Mouse (Mus musculus) liver, embryonic 13.5 days (tissue): ENCODE results near the gene Ccdc163. TPM values are rescaled to one million over a fixed set of nuclear protein-coding genes. Genes with fewer than 3 reads are reported as not detected.
A peak's percentile ranks its signal among the peaks of the same experiment; 100 is the strongest.

Source experiments
- ATAC-seq: fragments of 200-750 bp; cut with Nextera tagmentation; 2 replicates; pipeline ENCODE4 v1.8.0; 2017; ENCODE audit warnings: low read depth, mild to moderate bottlenecking, moderate number of reproducible peaks, moderate library complexity
- DNase-seq: peaks from one replicate; pipeline ENCODE4 v3.0.0; 2022
- H3K27ac ChIP-seq: fragments of 300-500 bp; sonication (generic); 2 replicates; pipeline ENCODE4 v1.5.1; 2015; ENCODE audit warnings: moderate library complexity, mild to moderate bottlenecking, inconsistent platforms
- H3K27me3 ChIP-seq: fragments of 300-500 bp; sonication (generic); 2 replicates; pipeline ENCODE4 v1.6.1; 2015; ENCODE audit warnings: mild to moderate bottlenecking, inconsistent platforms
- H3K36me3 ChIP-seq: fragments of 300-500 bp; sonication (generic); 2 replicates; pipeline ENCODE4 v1.6.1; 2015; ENCODE audit warnings: mild to moderate bottlenecking, inconsistent platforms
- H3K4me1 ChIP-seq: fragments of 300-500 bp; sonication (generic); replicated peaks from 2 replicates; pipeline ENCODE4 v1.6.1; 2015; ENCODE audit warnings: inconsistent platforms
- H3K4me2 ChIP-seq: fragments of 300-500 bp; sonication (generic); 2 replicates; pipeline ENCODE4 v1.6.1; 2015; ENCODE audit warnings: inconsistent platforms, mild to moderate bottlenecking, moderate library complexity
- H3K4me3 ChIP-seq: fragments of 300-500 bp; sonication (generic); replicated peaks from 2 replicates; pipeline ENCODE4 v1.5.1; 2015; ENCODE audit warnings: mild to moderate bottlenecking, inconsistent platforms
- H3K9ac ChIP-seq: fragments of 300-500 bp; sonication (generic); 2 replicates; pipeline ENCODE4 v1.6.1; 2015; ENCODE audit warnings: mild to moderate bottlenecking, inconsistent platforms
- H3K9me3 ChIP-seq: fragments of 300-500 bp; sonication (generic); replicated peaks from 2 replicates; pipeline ENCODE4 v1.6.1; 2016; ENCODE audit warnings: inconsistent platforms
- WGBS: fragments of 180-500 bp; shearing (Covaris S2); methylation state at CpG from one replicate; pipeline ENCODE4 v1.1.7; 2015; ENCODE audit not compliant: insufficient replicate concordance; 5-methylcytosine and 5-hydroxymethylcytosine counted together
- polyA plus RNA-seq: library from polyadenylated mRNA; unstranded; fragments of >200 nt; fragmentation: Nextera tagmentation; extraction: Ambion mirVana; gene quantifications from 2 replicates; pipeline ENCODE4 v1.2.1, GENCODE M21; 2015

Gene Ccdc163
- polyA plus RNA-seq, 1 experiment from 2014 or later = 13.3 TPM

DNA sequence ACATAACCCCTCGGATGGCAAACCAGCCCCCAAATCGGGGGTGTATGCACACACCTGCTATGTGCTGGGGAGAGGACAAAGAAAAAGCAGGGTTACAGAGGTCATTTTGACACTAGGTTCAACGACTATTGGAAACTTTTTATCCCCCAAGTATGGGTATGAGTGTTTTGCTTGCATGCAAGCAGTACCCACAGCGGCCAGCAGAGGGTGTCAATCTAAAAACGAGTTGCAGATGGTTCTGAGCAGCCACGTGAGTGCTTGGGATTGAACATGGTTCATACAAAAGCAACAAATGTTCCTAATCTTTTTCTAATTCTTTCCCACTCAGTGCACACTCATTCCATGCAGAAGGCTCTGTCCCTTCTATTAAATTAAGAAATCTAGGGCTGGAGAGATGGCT is 4.5 kb upstream of the Ccdc163 start:
- H3K9me3 ChIP-seq = no peaks in the 10 kb centered on the region
- no peak overlapping the region for H3K4me2 ChIP-seq
- H3K27ac ChIP-seq = no peak overlapping the region
- H3K9ac ChIP-seq = no peak overlapping the region
- 32% methylated on average over 6 of the region's 6 CpGs for WGBS
- ATAC-seq = no peak
- peak; percentile 59 for DNase-seq
- H3K4me1 ChIP-seq = peaks cover 10% of the 10 kb centered on the region
- no peaks in the 10 kb centered on the region for H3K27me3 ChIP-seq
- peaks cover 23% of the 10 kb centered on the region for H3K36me3 ChIP-seq
- no peak overlapping the region for H3K4me3 ChIP-seq

DNA sequence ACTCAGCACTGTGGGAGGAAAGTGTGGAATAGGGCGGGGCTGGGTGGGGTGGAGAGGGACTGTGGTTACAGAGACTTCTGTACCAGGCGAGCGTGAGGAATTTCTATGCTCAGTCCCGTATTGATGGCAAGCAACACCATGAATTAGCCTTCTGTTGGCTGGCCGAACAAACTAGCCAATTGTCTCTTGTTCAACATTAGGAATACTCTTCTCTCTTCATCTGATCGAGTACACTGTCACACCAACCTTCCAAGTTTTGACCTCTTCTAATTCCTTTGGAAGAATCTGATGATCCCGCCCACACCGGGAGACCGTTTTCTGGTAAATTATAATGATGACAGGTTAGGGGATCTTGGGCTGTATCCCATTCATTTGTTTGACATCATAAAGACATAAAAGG is 643 bp upstream of the Ccdc163 start:
- ATAC-seq (no peak), DNase-seq (no peak)
- Histone ChIP-seq H3K4me1 (peaks cover 24% of the 10 kb centered on the region), H3K27ac (no peak overlapping the region), H3K9me3 (no peaks in the 10 kb centered on the region), H3K27me3 (no peaks in the 10 kb centered on the region), H3K36me3 (peaks cover 10% of the 10 kb centered on the region), H3K4me3 (peak overlapping the region; percentile 75), H3K9ac (peak overlapping the region; percentile 78), H3K4me2 (peak overlapping the region; percentile 90)
- WGBS = 5% methylated on average over 9 of the region's 9 CpGs

DNA sequence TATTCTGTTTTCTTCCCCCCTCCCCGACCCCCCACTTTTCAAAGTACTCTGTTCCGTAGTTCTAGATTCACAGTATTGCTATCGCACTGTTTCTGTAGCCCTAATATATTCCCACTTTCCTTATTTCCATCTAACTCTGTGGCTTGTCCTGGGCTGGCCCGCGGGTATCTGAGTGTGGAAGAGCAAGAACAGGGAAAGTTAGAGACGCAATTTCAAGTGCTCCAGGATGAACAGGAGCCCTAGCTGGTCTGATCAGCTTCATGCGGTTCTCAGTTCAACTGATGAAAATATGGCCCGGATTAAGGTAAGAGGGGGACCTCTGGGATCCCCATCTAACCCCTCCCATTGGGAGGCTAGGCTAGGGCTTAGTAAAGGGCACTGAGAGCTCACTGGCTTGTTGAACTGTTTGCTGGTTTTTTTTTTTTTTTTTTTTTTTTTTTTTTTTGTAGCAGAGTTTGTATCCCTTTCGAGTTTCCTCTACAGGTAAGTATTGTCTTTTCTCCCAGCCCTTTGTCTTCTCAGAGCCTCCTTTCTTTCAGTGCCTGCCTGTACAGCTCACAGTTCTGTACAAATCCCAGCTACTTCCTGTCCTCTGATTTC is 582 bp downstream of the Ccdc163 start:
- DNase-seq = no peak
- no peaks in the 10 kb centered on the region for H3K27me3 ChIP-seq
- ATAC-seq = peak; percentile 2
- peaks cover 3% of the 10 kb centered on the region; the same call in 1 of the 2 replicates for H3K36me3 ChIP-seq
- peak overlapping the region; percentile 78 for H3K9ac ChIP-seq
- H3K27ac ChIP-seq = peak overlapping the region; percentile 63
- peak overlapping the region; percentile 75 for H3K4me3 ChIP-seq
- H3K9me3 ChIP-seq = no peaks in the 10 kb centered on the region
- peak overlapping the region; percentile 90 for H3K4me2 ChIP-seq
- peaks cover 24% of the 10 kb centered on the region for H3K4me1 ChIP-seq
- 6% methylated on average over 9 of the region's 9 CpGs for WGBS

DNA sequence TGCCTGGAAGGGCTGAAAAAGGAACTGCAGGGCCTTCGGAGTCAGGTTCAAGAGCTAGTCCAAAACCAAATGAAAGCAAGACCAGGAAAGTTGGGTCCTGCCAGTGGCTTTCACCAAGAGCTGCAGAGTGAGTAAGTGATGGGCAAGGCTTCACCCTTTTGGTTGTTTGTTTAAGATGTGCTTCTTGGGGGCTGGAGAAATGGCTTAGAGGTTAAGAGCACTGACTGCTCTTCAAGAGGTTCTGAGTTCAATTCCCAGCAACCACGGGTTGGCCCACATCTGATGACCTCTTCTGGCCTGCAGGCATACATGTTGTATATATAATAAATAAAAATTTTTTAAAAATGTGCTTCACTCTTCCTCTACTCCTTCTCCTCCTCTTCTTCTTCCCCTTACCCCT is 1.8 kb downstream of the Ccdc163 start:
- Histone ChIP-seq H3K27me3 (no peaks in the 10 kb centered on the region), H3K4me2 (no peak overlapping the region), H3K36me3 (peaks cover 9% of the 10 kb centered on the region), H3K9me3 (no peaks in the 10 kb centered on the region), H3K27ac (no peak overlapping the region), H3K4me1 (peaks cover 24% of the 10 kb centered on the region), H3K9ac (no peak overlapping the region), H3K4me3 (no peak overlapping the region)
- DNase-seq = no peak
- 81% methylated on average over 2 of the region's 2 CpGs for WGBS
- ATAC-seq = no peak

DNA sequence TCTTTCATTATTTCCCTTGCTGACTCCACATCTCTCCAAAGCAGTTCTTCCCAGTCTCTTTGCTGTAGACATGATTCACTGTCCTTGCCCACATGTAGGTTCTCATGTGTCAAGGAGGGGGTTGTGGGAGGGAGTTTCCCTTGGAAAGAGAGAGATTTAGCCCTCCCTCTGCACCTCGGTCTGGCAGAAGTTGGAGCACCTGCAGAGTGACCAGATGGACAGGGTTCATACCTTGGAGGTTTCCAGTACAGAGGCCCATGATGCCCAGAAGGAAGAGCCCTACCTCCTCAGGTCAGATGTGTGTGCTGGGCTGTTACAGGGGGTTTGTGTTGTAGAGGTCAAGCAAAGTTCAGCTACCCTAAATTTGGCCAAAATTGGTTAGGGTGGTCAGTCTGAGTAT is 4.2 kb downstream of the Ccdc163 start:
- Histone ChIP-seq H3K4me2 (no peak overlapping the region), H3K36me3 (peaks cover 20% of the 10 kb centered on the region), H3K27me3 (no peaks in the 10 kb centered on the region), H3K9me3 (no peaks in the 10 kb centered on the region), H3K27ac (no peak overlapping the region), H3K9ac (no peak overlapping the region), H3K4me1 (peaks cover 18% of the 10 kb centered on the region), H3K4me3 (no peak overlapping the region)
- WGBS = 60% methylated on average over 1 of the region's 1 CpGs
- no peak for ATAC-seq
- DNase-seq = no peak

DNA sequence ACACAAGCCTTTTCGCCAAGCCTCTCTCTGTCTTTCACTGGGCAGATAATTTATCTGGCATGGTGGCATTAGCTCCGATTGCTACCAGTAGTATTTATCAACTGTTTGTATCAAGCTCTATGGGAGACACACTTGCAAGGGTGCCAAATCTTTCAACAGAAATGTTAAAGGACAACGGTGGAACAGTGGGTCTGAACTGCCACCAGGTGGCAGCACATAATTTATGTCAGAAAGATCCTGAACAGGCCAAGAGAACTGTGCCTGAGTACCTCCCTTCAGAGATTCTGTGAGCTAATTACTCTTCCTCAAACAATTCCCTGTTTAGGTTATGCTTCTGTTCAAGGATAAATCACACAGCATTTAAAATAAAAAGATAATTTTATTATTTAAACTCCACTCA is 11.1 kb downstream of the Ccdc163 start:
- Histone ChIP-seq H3K4me3 (no peak overlapping the region), H3K4me2 (no peak overlapping the region), H3K36me3 (peaks cover 17% of the 10 kb centered on the region), H3K27ac (no peak overlapping the region), H3K27me3 (0 out of 2 replicates have a peak, but pooled peaks cover 4% of the 10 kb centered on the region), H3K4me1 (peaks cover 22% of the 10 kb centered on the region), H3K9me3 (no peaks in the 10 kb centered on the region), H3K9ac (no peak overlapping the region)
- DNase-seq (peak; percentile 38), ATAC-seq (no peak)
- 10% methylated on average over 3 of the region's 3 CpGs for WGBS

DNA sequence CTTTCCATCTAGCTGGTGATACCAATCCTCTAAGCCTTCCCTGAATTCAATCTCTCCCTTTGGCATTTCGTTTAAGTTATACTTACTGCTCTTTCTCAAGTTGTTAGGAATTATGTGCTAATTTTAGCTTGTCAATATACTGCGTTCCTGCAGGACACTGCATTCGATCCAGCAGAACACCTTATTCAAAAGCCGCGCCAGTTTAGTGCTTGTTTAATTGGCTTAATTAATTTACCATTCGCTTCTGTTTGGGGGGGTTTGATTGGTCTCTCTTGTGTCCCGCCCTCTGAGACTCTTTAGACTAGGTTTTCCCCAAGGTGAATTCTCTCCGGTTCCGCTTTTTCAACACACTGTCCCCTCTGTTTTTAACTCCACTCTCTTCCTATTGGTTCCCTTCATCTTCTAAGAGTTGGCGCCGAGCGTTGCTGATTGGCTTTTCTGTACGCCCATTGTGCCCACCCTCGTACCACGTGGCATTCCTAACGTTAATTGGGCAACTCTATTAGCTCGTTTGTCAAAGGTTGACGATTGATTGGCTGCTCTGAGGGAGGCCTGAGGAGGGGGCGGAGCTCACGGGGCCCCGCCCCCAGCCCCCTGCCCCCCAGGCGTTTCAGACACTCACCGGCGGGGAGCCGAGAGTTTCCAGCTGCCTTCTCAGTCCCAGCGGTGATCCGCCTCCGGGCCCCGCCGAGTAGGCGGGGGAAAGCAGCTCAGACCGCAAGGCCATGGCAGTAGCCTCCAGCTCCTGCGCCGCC is 12.2 kb downstream of the Ccdc163 start, which contains the start of gene Tesk2:
Gene Tesk2, plus strand, starts transcription at position 606 of the 755 bp plus-strand sequence.
- Histone ChIP-seq H3K27ac (peak within 1 kb of the TSS; percentile 74), H3K4me3 (peak within 1 kb of the TSS; percentile 84), H3K9me3 (no peaks in the 10 kb centered on the region), H3K9ac (peak within 1 kb of the TSS; percentile 87), H3K27me3 (0 out of 2 replicates have a peak, but pooled peaks cover 4% of the 10 kb centered on the region), H3K4me1 (peaks cover 22% of the 10 kb centered on the region), H3K36me3 (peaks cover 8% of the 10 kb centered on the region; the same call in 1 of the 2 replicates), H3K4me2 (peak within 1 kb of the TSS; percentile 98)
- DNase-seq = peak; percentile 89
- under 1% methylated on average over 34 of the region's 34 CpGs for WGBS
- peak; percentile 92 for ATAC-seq

DNA sequence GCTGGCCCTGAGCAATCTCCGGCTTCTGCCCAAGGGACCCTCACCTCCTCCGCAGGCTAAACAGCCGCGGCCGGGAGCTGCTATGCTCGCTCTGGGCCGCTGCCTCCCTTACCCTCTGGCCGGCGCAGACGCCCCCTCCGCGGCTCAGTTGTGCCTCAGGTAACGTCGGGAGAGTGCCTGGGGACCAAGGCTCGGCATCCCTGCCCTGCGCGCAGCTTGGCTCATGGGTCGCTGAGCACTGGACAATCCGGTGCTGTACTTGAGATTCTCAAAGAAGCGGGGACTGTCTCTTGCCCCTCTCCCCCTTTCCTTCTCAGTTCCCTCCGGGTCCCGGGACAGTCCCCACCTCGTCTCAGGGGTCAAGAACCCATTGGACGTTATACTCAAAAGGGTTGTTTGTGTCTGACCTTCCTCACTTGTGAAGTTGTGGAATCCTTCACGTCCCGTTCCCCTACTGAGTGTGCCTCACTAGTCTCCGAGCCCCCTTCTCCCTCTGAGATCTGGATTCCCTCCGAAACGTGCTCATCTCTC is 12.9 kb downstream of the Ccdc163 start:
- WGBS = 1% methylated on average over 29 of the region's 29 CpGs
- Histone ChIP-seq H3K27me3 (0 out of 2 replicates have a peak, but pooled peaks cover 4% of the 10 kb centered on the region), H3K9ac (peak overlapping the region; percentile 87), H3K4me2 (peak overlapping the region; percentile 98), H3K4me3 (peak overlapping the region; percentile 84), H3K4me1 (peaks cover 22% of the 10 kb centered on the region), H3K27ac (peak overlapping the region; percentile 74), H3K36me3 (peaks cover 3% of the 10 kb centered on the region; the same call in 1 of the 2 replicates), H3K9me3 (no peaks in the 10 kb centered on the region)
- no peak for DNase-seq
- peak; percentile 53; the same call in 1 of the 2 replicates for ATAC-seq

DNA sequence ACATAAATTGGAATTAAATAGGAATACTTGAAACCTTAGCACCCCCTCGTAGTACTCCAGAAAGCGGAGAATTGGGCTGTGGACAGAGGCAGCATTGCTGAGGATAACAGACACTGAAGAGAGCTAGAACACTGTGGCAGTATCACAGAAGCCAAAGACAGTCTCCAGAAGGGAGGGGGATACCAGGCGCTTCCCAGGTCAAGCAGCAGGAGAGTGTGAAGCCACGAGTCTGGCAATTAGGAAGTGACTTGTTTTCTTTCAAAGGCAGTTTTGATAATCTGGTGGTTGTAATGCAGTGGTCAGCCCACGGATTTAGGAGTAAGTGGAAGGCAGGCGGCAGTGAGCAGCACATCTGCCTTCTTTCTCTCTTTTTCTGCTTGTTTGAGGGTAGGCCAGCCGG is 13.9 kb downstream of the Ccdc163 start:
- no peak overlapping the region for H3K27ac ChIP-seq
- peak overlapping the region; percentile 98 for H3K4me2 ChIP-seq
- H3K9ac ChIP-seq = no peak overlapping the region
- H3K4me3 ChIP-seq = no peak overlapping the region; the same call in 1 of the 2 replicates
- peaks cover 22% of the 10 kb centered on the region for H3K4me1 ChIP-seq
- H3K36me3 ChIP-seq = no peaks in the 10 kb centered on the region
- DNase-seq (no peak), ATAC-seq (no peak)
- H3K9me3 ChIP-seq = no peaks in the 10 kb centered on the region
- 0 out of 2 replicates have a peak, but pooled peaks cover 4% of the 10 kb centered on the region for H3K27me3 ChIP-seq
- WGBS = 48% methylated on average over 7 of the region's 7 CpGs

DNA sequence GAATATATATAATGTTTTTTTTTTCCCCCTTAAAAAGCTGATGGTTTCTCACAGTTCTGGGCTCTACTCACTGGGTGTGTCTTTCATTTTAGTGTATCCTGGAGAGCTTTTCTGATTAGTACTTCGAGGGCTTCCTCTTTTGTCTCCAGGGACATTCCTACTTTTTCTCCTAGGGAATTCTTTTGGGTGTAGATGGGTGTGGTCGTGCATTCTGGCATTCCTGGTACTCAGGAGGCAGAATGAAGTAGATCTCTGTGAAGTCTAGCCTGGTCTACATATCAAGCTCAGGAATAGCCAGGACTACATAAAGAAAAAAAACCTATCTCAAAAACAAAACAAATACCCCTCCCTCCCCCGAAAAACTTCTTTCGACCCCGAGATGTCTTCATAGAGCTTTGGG is 17.1 kb downstream of the Ccdc163 start:
- H3K4me2 ChIP-seq = no peak overlapping the region
- no peak overlapping the region for H3K4me3 ChIP-seq
- DNase-seq (no peak), ATAC-seq (no peak)
- H3K9ac ChIP-seq = no peak overlapping the region
- no peaks in the 10 kb centered on the region for H3K9me3 ChIP-seq
- H3K4me1 ChIP-seq = peaks cover 18% of the 10 kb centered on the region
- H3K27me3 ChIP-seq = 0 out of 2 replicates have a peak, but pooled peaks cover 4% of the 10 kb centered on the region
- 66% methylated on average over 5 of the region's 5 CpGs for WGBS
- no peaks in the 10 kb centered on the region for H3K36me3 ChIP-seq
- no peak overlapping the region for H3K27ac ChIP-seq

DNA sequence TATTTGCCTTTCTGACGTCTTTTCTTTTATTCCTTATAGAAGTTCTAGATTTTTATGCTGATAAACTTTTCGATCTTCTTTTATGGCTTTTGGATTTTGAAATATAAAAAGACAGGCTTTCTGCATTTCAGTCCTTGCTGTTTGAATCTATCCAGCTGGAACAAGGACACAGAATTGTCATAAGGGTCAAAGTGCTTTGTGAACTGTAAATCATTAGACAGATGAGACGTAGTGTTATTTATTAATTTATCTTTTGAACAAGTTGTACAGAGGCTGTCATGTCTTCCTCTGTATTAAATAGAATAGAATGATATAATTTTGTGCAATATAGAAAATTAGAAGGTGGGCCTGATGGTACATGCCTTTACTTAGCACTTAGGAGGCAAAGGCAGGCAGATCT is 19.1 kb downstream of the Ccdc163 start:
- Histone ChIP-seq H3K27ac (no peak overlapping the region), H3K9me3 (no peaks in the 10 kb centered on the region), H3K27me3 (0 out of 2 replicates have a peak, but pooled peaks cover under 1% of the 10 kb centered on the region), H3K36me3 (no peaks in the 10 kb centered on the region), H3K4me2 (no peak overlapping the region), H3K9ac (no peak overlapping the region), H3K4me1 (peaks cover 4% of the 10 kb centered on the region), H3K4me3 (no peak overlapping the region)
- WGBS = 61% methylated on average over 3 of the region's 3 CpGs
- DNase-seq (no peak), ATAC-seq (no peak)
